Mouse (Mus musculus): Measurements from ENCODE around the gene Ptpn3.

GRCm38 (mm10) chr4:57148182-57148581, 153.5 kb downstream of the Ptpn3 start:
- TF ChIP-seq MAX (IDR thresholded peaks at IDR 0.05; ENCODE audit: low read length), result no peak
- no peak for TF ChIP-seq CTCF (conservative IDR thresholded peaks at IDR 0.05 in 1 of 2, IDR thresholded peaks at IDR 0.05 in 1 of 2; ENCODE audit: low read depth in 2 of 2, low read length in 2 of 2)
- TF ChIP-seq POLR2A (IDR thresholded peaks at IDR 0.05; ENCODE audit: low read depth, low read length), result no peak
- no peak for TF ChIP-seq BHLHE40 (IDR thresholded peaks at IDR 0.05; ENCODE audit: low read depth, low read length)
- TF ChIP-seq EP300 (IDR thresholded peaks at IDR 0.05; ENCODE audit: low read length), result no peak
- no peak for TF ChIP-seq MXI1 (IDR thresholded peaks at IDR 0.05; ENCODE audit: low read depth, low read length)
- TF ChIP-seq ZNF384 (IDR thresholded peaks at IDR 0.05; ENCODE audit: low read depth, low read length), result no peak
- no peak for TF ChIP-seq NELFE (IDR thresholded peaks at IDR 0.05; ENCODE audit: low read depth, low read length)
- TF ChIP-seq E2F4 (IDR thresholded peaks at IDR 0.05; ENCODE audit: insufficient replicate concordance, low read depth, low read length), result no peak
- TF ChIP-seq ELF1 (IDR thresholded peaks at IDR 0.05; ENCODE audit: low read depth, low read length), result no peak
- no peak for TF ChIP-seq POLR2AphosphoS2 (IDR thresholded peaks at IDR 0.05; ENCODE audit: low read depth, low read length)
